Mouse (Mus musculus) midbrain, postnatal 0 days (tissue): ENCODE measurements around the gene Gdf5. TPM values are rescaled to one million over a fixed set of nuclear protein-coding genes. Genes with fewer than 3 reads are reported as not detected.

Experiments used
- ATAC-seq: fragments of 200-750 bp; cut with Nextera tagmentation; 2 replicates; pipeline ENCODE4 v1.8.0; 2017; ENCODE audit warnings: moderate number of reproducible peaks, mild to moderate bottlenecking, moderate TSS enrichment, moderate library complexity; ENCODE audit not compliant: low FRiP score
- DNase-seq: peaks from one replicate; pipeline ENCODE4 v3.0.0-alpha.2; 2015; ENCODE audit warnings: low spot score
- H3K27ac ChIP-seq: fragments of 300-500 bp; sonication (generic); 2 replicates; pipeline ENCODE4 v1.5.1; 2014; ENCODE audit warnings: low read depth, mild to moderate bottlenecking, low read length, mixed read lengths
- H3K27me3 ChIP-seq: fragments of 300-500 bp; sonication (generic); 2 replicates; pipeline ENCODE4 v1.6.1; 2014; ENCODE audit warnings: low read length, control low read depth, mixed read lengths; ENCODE audit not compliant: insufficient read depth
- H3K36me3 ChIP-seq: fragments of 300-500 bp; sonication (generic); 2 replicates; pipeline ENCODE4 v1.6.1; 2014; ENCODE audit warnings: low read length, control low read depth, mixed read lengths; ENCODE audit not compliant: insufficient read depth
- H3K4me1 ChIP-seq: fragments of 300-500 bp; sonication (generic); 2 replicates; pipeline ENCODE4 v1.6.1; 2014; ENCODE audit warnings: mild to moderate bottlenecking, control low read depth, antibody characterized with exemption, low read length, mixed read lengths; ENCODE audit not compliant: insufficient read depth
- H3K4me2 ChIP-seq: fragments of 300-500 bp; sonication (generic); 2 replicates; pipeline ENCODE4 v1.6.1; 2014; ENCODE audit warnings: low read depth, mild to moderate bottlenecking, low read length, mixed read lengths; ENCODE audit not compliant: poor library complexity, severe bottlenecking
- H3K4me3 ChIP-seq: fragments of 300-500 bp; sonication (generic); 2 replicates; pipeline ENCODE4 v1.5.1; 2014; ENCODE audit warnings: low read depth, mild to moderate bottlenecking, low read length, moderate library complexity
- H3K9ac ChIP-seq: fragments of 300-500 bp; sonication (generic); replicated peaks from 2 replicates; pipeline ENCODE4 v1.6.1; 2014; ENCODE audit warnings: mild to moderate bottlenecking, low read length, moderate library complexity, mixed read lengths; ENCODE audit not compliant: poor library complexity, severe bottlenecking
- H3K9me3 ChIP-seq: fragments of 300-500 bp; sonication (generic); 2 replicates; pipeline ENCODE4 v1.6.1; 2016; ENCODE audit warnings: low read length, control low read depth
- CTCF ChIP-seq: IDR thresholded peaks from 2 replicates; pipeline ENCODE4 v1.5.1; 2016; ENCODE audit warnings: antibody characterized with exemption, mild to moderate bottlenecking
- WGBS: fragments of 180-500 bp; shearing (Covaris S2); extraction: QIAGEN DNeasy Blood & Tissue Kit; methylation state at CpG from one replicate; pipeline ENCODE4 v1.1.7; 2014; 5-methylcytosine and 5-hydroxymethylcytosine counted together
- polyA plus RNA-seq: library from polyadenylated mRNA; unstranded; fragments of >200 nt; fragmentation: Nextera tagmentation; extraction: Ambion mirVana; gene quantifications from 2 replicates; pipeline ENCODE4 v1.2.1, GENCODE M21; 2015
- total RNA-seq: library from RNA; depleted of rRNA; stranded (reverse); fragments of >200 nt; gene quantifications from 2 replicates; pipeline ENCODE4 v1.2.3, GENCODE M21; 2014

The Gdf5 gene
- total and polyA plus RNA-seq, 2 experiments from 2014 or later: 0.69 to 2.0 TPM

- 59% methylated on average over 5 of the region's 5 CpGs for WGBS
- no peak for ATAC-seq
- DNase-seq: no peak
These were observed 413 bp upstream of the Gdf5 start for GRCm38 (mm10) chr2:155945580-155945979.

GRCm38 (mm10) chr2:155944685-155945084 lies 482 bp downstream of the Gdf5 start:
- no peak for DNase-seq
- WGBS: 80% methylated on average over 4 of the region's 4 CpGs
- Histone ChIP-seq H3K36me3 (no peaks in the 10 kb centered on the region), H3K9me3 (no peaks in the 10 kb centered on the region), H3K4me1 (peaks cover 3% of the 10 kb centered on the region; the same call in 1 of the 2 replicates), H3K9ac (no peak overlapping the region), H3K4me2 (no peak overlapping the region), H3K4me3 (no peak overlapping the region), H3K27ac (no peak overlapping the region), H3K27me3 (no peaks in the 10 kb centered on the region)
- no peak for ATAC-seq
- no peak for TF ChIP-seq CTCF

More at GRCm38 (mm10) chr2:155945580-155945979, 413 bp upstream of the Gdf5 start:
- no peak overlapping the region for H3K4me2 ChIP-seq
- H3K36me3 ChIP-seq: no peaks in the 10 kb centered on the region
- H3K27me3 ChIP-seq: no peaks in the 10 kb centered on the region
- H3K4me1 ChIP-seq: peaks cover 3% of the 10 kb centered on the region; the same call in 1 of the 2 replicates
- no peak overlapping the region for H3K9ac ChIP-seq
- no peak for TF ChIP-seq CTCF
- H3K9me3 ChIP-seq: no peaks in the 10 kb centered on the region
- H3K4me3 ChIP-seq: no peak overlapping the region
- no peak overlapping the region for H3K27ac ChIP-seq

- H3K4me3 ChIP-seq: no peak overlapping the region
- no peak overlapping the region for H3K9ac ChIP-seq
- no peaks in the 10 kb centered on the region for H3K9me3 ChIP-seq
- no peak overlapping the region for H3K27ac ChIP-seq
- no peak for TF ChIP-seq CTCF
- no peaks in the 10 kb centered on the region for H3K36me3 ChIP-seq
- H3K4me2 ChIP-seq: peak overlapping the region; percentile 20; the same call in 1 of the 2 replicates
- no peaks in the 10 kb centered on the region for H3K27me3 ChIP-seq
- H3K4me1 ChIP-seq: peaks cover 3% of the 10 kb centered on the region; the same call in 1 of the 2 replicates
- DNase-seq (no peak), ATAC-seq (no peak)
- WGBS: 2% methylated on average over 8 of the region's 8 CpGs
These were observed 1.7 kb downstream of the Gdf5 start for GRCm38 (mm10) chr2:155943463-155943862.

GRCm38 (mm10) chr2:155941697-155942442 lies 3.3 kb downstream of the Gdf5 start:
- no peaks in the 10 kb centered on the region for H3K36me3 ChIP-seq
- WGBS: 90% methylated on average over 40 of the region's 40 CpGs
- no peak overlapping the region for H3K27ac ChIP-seq
- no peak overlapping the region for H3K4me3 ChIP-seq
- H3K9me3 ChIP-seq: no peaks in the 10 kb centered on the region
- H3K9ac ChIP-seq: no peak overlapping the region
- no peak for ATAC-seq
- H3K27me3 ChIP-seq: no peaks in the 10 kb centered on the region
- no peak overlapping the region for H3K4me2 ChIP-seq
- no peak for TF ChIP-seq CTCF
- DNase-seq: no peak
- peaks cover 3% of the 10 kb centered on the region; the same call in 1 of the 2 replicates for H3K4me1 ChIP-seq

GRCm38 (mm10) chr2:155940681-155941080 lies 4.5 kb downstream of the Gdf5 start, which contains the start of gene Gm15557:
Gene Gm15557 (plus strand): TSS chr2:155940728.
- DNase-seq (no peak), ATAC-seq (no peak)
- WGBS: 88% methylated on average over 3 of the region's 3 CpGs
- Histone ChIP-seq H3K4me1 (peaks cover 3% of the 10 kb centered on the region; the same call in 1 of the 2 replicates), H3K4me2 (no peak within 1 kb of the TSS), H3K36me3 (no peaks in the 10 kb centered on the region), H3K27ac (no peak within 1 kb of the TSS), H3K4me3 (no peak within 1 kb of the TSS), H3K9me3 (no peaks in the 10 kb centered on the region), H3K27me3 (no peaks in the 10 kb centered on the region), H3K9ac (no peak within 1 kb of the TSS)
- no peak for TF ChIP-seq CTCF

- WGBS: 78% methylated on average over 7 of the region's 7 CpGs
- no peak overlapping the region for H3K4me2 ChIP-seq
- TF ChIP-seq CTCF: no peak
- no peak overlapping the region for H3K4me3 ChIP-seq
- H3K4me1 ChIP-seq: peaks cover 3% of the 10 kb centered on the region; the same call in 1 of the 2 replicates
- no peak overlapping the region for H3K9ac ChIP-seq
- DNase-seq (no peak), ATAC-seq (no peak)
- H3K9me3 ChIP-seq: no peaks in the 10 kb centered on the region
- no peak overlapping the region for H3K27ac ChIP-seq
- no peaks in the 10 kb centered on the region for H3K36me3 ChIP-seq
- H3K27me3 ChIP-seq: no peaks in the 10 kb centered on the region
These were observed 5.2 kb downstream of the Gdf5 start for GRCm38 (mm10) chr2:155939897-155940529.
